Mouse (Mus musculus): Measurements from ENCODE around the gene Ranbp3l.

The Ranbp3l gene

GRCm38 (mm10) chr15:9070912-9071555 is 103.3 kb downstream of the Ranbp3l start, which contains the start of gene Nadk2:
Gene Nadk2, plus strand, starts transcription at chr15:9071260.
- DNase-seq (ENCODE audit: low spot score), result peak; percentile 99

- peak; percentile 43 for DNase-seq (ENCODE audit: low spot score)
These were observed 104.1 kb downstream of the Ranbp3l start for GRCm38 (mm10) chr15:9071556-9072544.

GRCm38 (mm10) chr15:9072630-9073029 is 104.9 kb downstream of the Ranbp3l start:
- DNase-seq (ENCODE audit: low spot score), result no peak

- DNase-seq (ENCODE audit: low spot score), result no peak
These were observed 105.4 kb downstream of the Ranbp3l start for GRCm38 (mm10) chr15:9073067-9073608.

- DNase-seq (ENCODE audit: low spot score), result no peak
These were observed 105.9 kb downstream of the Ranbp3l start for GRCm38 (mm10) chr15:9073684-9074083.

GRCm38 (mm10) chr15:9074139-9074538 is 106.4 kb downstream of the Ranbp3l start:
- no peak for DNase-seq (ENCODE audit: low spot score)

DNA sequence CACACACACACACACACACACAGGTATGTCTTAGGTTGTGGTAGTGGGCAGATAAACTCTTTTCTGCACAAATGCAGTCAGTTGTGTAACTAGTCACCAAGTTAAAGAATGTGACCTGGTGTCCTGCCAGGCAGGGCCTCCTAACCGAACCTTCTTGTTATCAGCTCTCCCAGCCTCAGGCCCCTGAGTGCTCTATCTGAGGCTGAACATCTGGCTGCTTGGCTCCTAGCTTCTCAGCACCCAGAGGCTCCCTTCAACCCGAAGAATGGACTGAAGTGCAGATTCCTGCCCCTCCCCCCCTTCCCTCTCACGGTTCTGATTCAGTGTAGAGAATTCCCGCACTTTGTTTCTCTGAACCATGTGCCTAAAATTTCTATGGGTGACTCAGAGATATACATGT is 106.9 kb downstream of the Ranbp3l start:
- peak; percentile 25 for DNase-seq (ENCODE audit: low spot score)

- DNase-seq (ENCODE audit: low spot score), result no peak
These were observed 108.0 kb downstream of the Ranbp3l start for GRCm38 (mm10) chr15:9075608-9076200.

DNA sequence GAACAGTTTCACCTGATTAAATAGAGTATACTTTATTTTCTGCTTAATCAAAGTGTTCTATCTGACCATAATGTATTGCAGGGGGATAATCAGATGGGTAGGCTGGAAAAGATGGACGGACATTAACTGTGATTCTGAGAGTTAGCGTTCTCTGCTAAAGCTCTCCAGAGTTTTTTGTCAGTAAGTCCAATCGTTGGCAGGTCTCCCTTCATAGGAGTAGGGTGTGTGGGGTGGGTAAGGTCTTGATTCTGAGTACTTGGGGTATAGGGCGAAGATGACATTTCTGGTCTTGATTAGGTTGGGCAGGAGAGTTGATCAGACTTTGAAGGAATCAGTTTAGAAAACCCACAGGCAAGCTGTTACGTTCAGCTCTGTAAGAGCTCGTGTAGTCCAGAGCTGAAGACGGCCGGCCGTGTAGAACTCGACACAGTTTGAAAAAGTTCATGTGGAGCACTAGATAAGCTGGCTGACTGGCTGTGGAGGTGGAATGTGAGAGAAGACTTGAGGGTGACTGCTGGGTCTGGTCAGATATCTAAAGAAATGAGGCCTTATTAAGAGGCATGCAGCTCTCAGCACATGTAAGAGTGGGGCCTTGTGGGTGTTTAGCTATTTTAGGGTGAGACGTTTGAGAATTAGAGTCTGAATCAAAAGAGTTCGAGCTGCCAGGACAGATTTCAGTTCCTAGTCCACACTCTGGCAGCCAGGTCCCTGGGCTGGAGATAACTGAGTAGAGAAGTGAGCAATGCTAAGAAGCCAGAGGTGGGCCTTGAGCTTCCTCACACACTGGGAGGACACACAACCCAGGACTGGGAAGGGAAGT is 110.9 kb downstream of the Ranbp3l start:
- DNase-seq (ENCODE audit: low spot score), result no peak

DNA sequence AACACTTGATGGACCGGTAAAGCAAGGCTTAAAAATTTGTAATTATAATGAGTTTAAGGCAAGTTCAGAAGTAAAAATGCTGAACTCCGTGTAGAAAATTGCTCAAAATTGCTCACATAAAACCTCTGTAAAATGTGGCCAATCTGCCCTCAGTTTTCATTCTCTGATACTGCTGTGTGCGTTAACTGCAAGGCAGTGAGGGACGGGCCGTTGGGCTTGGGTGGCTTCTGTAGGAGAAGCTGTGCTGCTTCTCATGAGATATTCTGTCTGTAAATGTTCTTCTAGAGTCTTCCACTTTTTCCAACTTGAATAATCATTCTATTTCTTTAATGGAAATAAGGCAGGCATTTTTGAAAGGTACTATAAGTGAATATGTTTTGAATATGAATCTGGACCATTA is 111.9 kb downstream of the Ranbp3l start:
- DNase-seq (ENCODE audit: low spot score), result no peak

- no peak for DNase-seq (ENCODE audit: low spot score)
These were observed 112.5 kb downstream of the Ranbp3l start for GRCm38 (mm10) chr15:9080206-9080605.

DNA sequence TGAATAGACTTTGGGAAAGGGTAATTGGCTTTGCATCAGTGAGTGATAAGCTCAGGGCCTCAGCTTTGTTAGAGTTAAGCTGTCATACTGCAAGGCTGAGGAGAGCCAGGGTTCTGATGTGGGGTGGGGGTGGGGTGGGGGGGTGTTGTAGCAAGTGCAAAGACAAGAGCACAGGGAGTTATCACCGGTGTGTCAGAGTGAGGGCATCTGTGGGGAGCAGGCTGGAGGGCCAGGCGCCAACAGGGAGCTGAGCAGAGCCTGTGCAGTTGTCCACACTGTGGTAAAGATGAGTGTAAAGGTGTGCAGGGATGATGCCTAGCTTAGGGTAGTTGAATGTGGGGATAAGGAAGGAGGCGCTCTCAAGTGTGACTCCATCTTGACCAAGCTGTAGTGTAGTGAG is 113.5 kb downstream of the Ranbp3l start:
- no peak for DNase-seq (ENCODE audit: low spot score)

- DNase-seq (ENCODE audit: low spot score), result no peak
These were observed 115.0 kb downstream of the Ranbp3l start for GRCm38 (mm10) chr15:9082753-9083152.

GRCm38 (mm10) chr15:9086813-9087212 is 119.1 kb downstream of the Ranbp3l start:
- DNase-seq (ENCODE audit: low spot score), result no peak

- no peak for DNase-seq (ENCODE audit: low spot score)
These were observed 119.7 kb downstream of the Ranbp3l start for GRCm38 (mm10) chr15:9087421-9087820.

GRCm38 (mm10) chr15:9087895-9088682 is 120.3 kb downstream of the Ranbp3l start:
- DNase-seq (ENCODE audit: low spot score), result no peak

GRCm38 (mm10) chr15:9088683-9089072 is 120.9 kb downstream of the Ranbp3l start:
- DNase-seq (ENCODE audit: low spot score), result no peak

DNA sequence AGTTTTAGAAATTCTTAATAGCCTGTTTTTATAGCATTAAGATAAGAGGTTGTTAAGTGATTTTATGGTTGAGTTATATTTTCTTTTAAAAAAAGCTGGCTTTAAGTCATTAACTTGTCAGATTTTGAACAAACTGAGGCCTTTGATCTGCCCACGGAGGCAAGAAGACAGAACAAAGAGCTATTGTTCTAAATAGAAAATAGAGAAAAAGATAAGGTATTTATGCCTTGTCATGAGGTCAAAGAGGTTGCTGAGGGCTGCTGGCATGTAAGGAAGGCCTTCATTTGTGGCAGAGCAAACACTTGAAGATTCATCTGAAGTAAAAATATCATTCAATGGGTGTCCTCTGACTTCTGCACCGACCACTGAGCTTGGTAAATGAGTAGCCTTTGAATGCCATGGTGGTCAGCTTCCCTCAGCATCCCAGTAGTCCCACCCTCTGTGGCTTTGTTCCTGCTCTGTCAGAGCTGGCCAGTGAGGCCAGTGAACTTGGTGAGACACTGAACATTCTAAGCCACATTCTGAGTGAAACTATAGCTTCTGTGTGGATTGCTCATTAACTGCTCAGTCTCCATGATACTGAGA is 121.5 kb downstream of the Ranbp3l start:
- no peak for DNase-seq (ENCODE audit: low spot score)

DNA sequence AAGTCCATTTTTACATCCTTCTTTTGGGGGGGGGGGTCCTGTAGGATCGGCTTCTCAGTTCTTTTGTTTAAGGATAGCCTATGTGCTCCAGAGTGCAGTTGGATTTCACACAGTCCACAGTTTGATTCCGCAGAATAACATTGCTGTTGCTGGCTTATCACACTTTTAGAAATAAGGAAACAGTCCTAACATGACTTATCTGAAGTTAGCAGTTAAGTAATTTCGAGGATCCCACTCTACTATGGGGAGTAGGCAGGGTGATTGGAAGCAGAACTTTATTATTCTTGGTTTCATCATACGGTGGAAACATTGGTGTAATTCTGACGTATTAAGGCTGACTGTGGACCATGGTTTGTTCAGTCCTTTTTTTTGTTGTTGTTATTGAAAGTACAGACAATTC is 122.9 kb downstream of the Ranbp3l start:
- no peak for DNase-seq (ENCODE audit: low spot score)

- no peak for DNase-seq (ENCODE audit: low spot score)
These were observed 126.0 kb downstream of the Ranbp3l start for GRCm38 (mm10) chr15:9093598-9094365.

All from urinary bladder, postnatal 14 days (tissue).